Mouse (Mus musculus): Measurements from ENCODE around the gene Grb2. TPM values are rescaled to one million over a fixed set of nuclear protein-coding genes. Genes with fewer than 3 reads are reported as not detected.

Grb2 gene
- total RNA-seq, 2 experiments from 2014 or later = 186 to 196 TPM

GRCm38 (mm10) chr11:115737608-115738208, 29.3 kb upstream of the Grb2 start:
- H3K27ac ChIP-seq = no peak overlapping the region
- DNase-seq (ENCODE audit: extremely low spot score in 1 of 2, low spot score in 2 of 2) = no peak
- intact Hi-C loops (cut with DNase I) = no loop called here
- no peak for TF ChIP-seq CTCF (IDR thresholded peaks at IDR 0.05)
- no peak overlapping the region for H3K4me3 ChIP-seq

DNA sequence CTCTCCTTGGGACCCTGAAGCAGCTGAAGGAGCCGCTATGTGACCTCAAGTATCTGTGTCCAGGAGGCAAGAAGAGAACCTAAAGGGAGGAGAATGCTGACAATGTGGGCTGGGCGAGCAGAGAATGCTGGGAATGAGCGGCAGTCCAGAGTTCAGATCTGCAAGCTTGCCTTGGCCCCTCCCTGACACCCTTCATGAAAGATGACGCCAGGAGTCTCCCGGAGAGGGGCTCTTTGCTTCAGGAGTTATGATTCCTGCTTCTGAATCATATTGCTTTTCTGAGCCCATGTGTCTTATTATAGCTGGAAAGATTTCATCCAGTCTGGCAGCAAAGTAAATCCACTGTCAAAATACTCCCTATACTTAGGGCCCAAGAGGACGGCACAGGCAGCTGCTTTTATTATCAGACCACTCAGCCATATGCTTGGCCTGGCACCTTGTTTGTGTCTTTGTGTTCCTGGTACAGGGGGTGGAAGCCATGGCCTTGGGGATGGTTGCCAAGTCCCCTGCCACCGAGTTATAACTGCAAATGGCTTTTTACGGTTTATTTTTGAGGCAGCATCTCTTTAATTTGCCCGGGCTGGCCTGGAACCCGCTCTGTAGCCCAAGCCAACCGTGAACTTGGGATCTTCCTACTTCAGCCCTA, 25.8 kb upstream of the Grb2 start:
- intact Hi-C loops (cut with DNase I) = no loop called here
- Histone ChIP-seq H3K27ac (peak overlapping the region; percentile 28; the same call in 1 of the 2 replicates), H3K4me3 (no peak overlapping the region)
- no peak for TF ChIP-seq CTCF (IDR thresholded peaks at IDR 0.05)
- DNase-seq (ENCODE audit: extremely low spot score in 1 of 2, low spot score in 2 of 2) = no peak

- Histone ChIP-seq H3K27ac (no peak overlapping the region), H3K4me3 (no peak overlapping the region)
- intact Hi-C loops (cut with DNase I) = loop anchor here (2.0 to 10.0 kb wide), 2 partner anchors 158 to 282 kb away; no protein-coding TSS in a partner anchor
- TF ChIP-seq CTCF (IDR thresholded peaks at IDR 0.05) = no peak
- no peak for DNase-seq (ENCODE audit: extremely low spot score in 1 of 2, low spot score in 2 of 2)
These were observed 14.8 kb upstream of the Grb2 start for GRCm38 (mm10) chr11:115723231-115723630.

DNA sequence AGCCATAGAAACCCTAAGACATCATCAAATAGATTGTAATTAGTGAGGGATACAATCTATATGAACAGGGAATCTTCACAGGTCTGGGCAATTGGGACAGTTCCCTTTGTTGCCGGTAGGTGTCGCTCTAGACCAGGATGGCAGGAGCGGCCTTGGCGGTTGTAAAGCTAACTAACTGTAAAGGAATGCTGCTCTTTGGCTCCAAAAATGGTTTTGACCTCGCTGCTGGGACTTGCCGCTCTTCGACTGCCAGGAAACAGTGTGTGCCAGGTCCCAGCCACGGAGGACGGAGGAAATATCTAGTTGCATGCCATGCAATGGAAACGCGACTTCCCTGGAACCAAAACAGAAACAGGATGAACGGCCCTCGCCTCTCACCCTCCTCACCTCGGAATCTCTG, 14.2 kb upstream of the Grb2 start:
- H3K27ac ChIP-seq = no peak overlapping the region
- DNase-seq (ENCODE audit: extremely low spot score in 1 of 2, low spot score in 2 of 2) = peak; percentile 72 to 86
- H3K4me3 ChIP-seq = no peak overlapping the region
- intact Hi-C loops (cut with DNase I) = loop anchor here (1.0 to 10.0 kb wide), 3 partner anchors 92 to 282 kb away; partner anchors contain the start of gene Tsen54
- TF ChIP-seq CTCF (IDR thresholded peaks at IDR 0.05) = peak; percentile 100

- intact Hi-C loops (cut with DNase I) = loop anchor here (10.0 kb wide), 1 partner anchor 233 kb away; no protein-coding TSS in a partner anchor
- H3K4me3 ChIP-seq = no peak overlapping the region
- no peak for DNase-seq (ENCODE audit: extremely low spot score in 1 of 2, low spot score in 2 of 2)
- TF ChIP-seq CTCF (IDR thresholded peaks at IDR 0.05) = peak; percentile 52
- H3K27ac ChIP-seq = no peak overlapping the region
These were observed 9.4 kb upstream of the Grb2 start for GRCm38 (mm10) chr11:115717660-115718390.

DNA sequence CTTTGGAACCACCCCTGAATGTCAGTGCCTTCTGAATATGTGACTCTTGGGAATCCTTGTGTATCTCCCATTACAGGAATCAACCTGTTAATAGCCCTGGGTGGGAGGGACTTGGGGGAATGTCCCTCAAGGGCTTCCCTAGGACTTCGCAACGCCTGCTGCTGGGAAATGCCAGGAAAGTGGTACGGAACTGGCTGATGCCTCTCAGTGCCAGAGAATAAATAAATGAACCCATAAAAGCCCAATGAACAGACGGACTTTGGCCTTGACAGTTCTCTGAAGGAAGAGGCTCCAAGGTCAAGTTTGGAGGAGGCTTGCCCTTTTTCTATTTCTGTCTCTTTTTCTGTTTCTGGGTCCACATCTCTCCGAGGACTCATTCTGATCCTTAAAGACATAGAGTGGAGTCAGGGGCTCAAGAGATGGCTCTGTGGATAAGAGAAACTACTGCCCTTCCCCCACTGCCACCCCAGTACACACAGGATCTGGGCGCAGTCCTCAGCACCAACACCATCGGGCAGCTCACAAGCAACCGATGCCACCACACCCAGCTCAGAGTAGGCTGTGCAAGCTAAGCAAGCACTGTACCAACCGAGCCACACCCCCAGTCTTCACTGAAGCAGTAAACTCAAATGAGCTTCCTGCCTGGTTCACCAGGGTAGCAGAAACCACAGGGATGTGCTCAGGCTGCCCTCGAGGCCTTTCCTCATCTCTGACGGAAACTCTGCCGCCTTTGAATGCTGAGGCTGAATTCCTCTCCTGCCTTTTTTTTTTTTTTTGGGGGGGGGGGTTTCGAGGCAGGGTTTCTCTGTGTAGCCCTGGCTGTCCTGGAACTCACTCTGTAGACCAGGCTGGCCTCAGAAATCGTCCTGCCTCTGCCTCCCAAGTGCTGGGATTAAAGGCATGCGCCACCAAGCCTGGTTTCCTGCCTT, 8.3 kb upstream of the Grb2 start:
- TF ChIP-seq CTCF (IDR thresholded peaks at IDR 0.05) = no peak
- DNase-seq (ENCODE audit: extremely low spot score in 1 of 2, low spot score in 2 of 2) = no peak
- no peak overlapping the region for H3K27ac ChIP-seq
- intact Hi-C loops (cut with DNase I) = loop anchor here (10.0 kb wide), 1 partner anchor 232 kb away; no protein-coding TSS in a partner anchor
- no peak overlapping the region for H3K4me3 ChIP-seq

DNA sequence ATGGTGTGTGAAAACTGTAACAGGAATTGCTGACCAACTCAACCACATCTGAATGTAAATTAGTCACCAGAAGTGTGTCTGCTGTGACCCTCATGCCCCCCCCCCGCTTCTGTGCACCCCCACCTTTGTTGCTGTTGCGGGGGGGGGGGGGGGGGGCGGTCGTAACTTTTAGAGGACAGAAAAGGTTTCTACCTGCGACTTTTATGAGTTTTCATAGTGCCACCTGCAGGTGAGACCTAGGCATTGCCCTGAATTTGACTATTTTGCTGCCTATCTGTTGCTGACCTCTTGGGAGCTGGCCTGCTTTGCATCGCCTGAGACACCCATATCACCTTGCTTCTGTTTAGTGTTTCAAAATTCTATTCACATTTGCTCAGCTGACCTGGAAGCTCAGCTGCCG, 6.1 kb upstream of the Grb2 start:
- no peak overlapping the region for H3K4me3 ChIP-seq
- intact Hi-C loops (cut with DNase I) = loop anchor here (1.0 to 10.0 kb wide), 2 partner anchors 67 to 230 kb away; no protein-coding TSS in a partner anchor
- H3K27ac ChIP-seq = no peak overlapping the region
- peak; percentile 70 for TF ChIP-seq CTCF (IDR thresholded peaks at IDR 0.05)
- peak; percentile 43 to 56 for DNase-seq (ENCODE audit: extremely low spot score in 1 of 2, low spot score in 2 of 2)

DNA sequence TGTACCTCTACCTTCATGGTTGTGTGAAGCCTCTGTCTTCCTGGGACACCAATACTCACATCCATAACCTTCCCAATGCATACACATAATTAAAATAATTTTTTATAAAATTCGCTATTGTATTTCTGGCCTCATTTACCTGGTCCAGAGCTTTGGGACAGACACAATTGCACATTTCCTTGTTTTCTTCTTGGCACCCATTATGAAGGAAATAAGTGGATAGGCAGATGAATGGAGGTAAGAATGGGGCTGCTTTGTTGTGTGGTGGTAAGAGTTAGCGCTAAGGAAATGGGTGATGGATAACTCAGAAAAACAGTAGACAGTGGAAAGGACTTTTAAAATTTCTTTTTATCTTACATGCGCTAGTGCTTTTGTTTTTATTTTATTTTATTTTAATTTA, 5.0 kb upstream of the Grb2 start:
- intact Hi-C loops (cut with DNase I) = loop anchor here (10.0 kb wide), 1 partner anchor 229 kb away; no protein-coding TSS in a partner anchor
- DNase-seq (ENCODE audit: extremely low spot score in 1 of 2, low spot score in 2 of 2) = no peak
- no peak overlapping the region for H3K4me3 ChIP-seq

GRCm38 (mm10) chr11:115712674-115713298, 4.4 kb upstream of the Grb2 start:
- Histone ChIP-seq H3K27ac (no peak overlapping the region), H3K4me3 (no peak overlapping the region)
- TF ChIP-seq CTCF (IDR thresholded peaks at IDR 0.05) = no peak
- intact Hi-C loops (cut with DNase I) = loop anchor here (10.0 kb wide), 1 partner anchor 228 kb away; no protein-coding TSS in a partner anchor
- no peak for DNase-seq (ENCODE audit: extremely low spot score in 1 of 2, low spot score in 2 of 2)

More for the DNA sequence above, 5.0 kb upstream of the Grb2 start:
- TF ChIP-seq CTCF (IDR thresholded peaks at IDR 0.05) = no peak
- no peak overlapping the region for H3K27ac ChIP-seq

DNA sequence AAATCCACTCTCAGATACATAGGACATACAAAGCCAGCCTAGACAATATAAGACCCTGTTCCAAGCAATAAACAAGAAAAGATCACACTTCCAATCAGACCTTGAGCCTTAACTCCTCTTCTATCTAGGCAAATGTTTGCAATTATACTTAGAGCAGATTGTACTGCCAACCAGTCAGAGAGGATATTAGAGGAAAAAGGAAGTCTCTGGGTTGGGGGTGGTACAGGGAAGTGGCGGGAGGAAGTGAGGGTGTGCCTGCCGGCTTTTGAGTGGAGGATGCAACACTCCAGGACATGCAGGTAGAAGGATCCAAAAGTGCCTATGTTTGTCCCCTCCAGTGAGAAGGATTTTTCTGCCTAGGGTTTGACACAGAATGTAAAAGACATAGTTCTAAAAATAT, 3.9 kb upstream of the Grb2 start:
- no peak for TF ChIP-seq CTCF (IDR thresholded peaks at IDR 0.05)
- DNase-seq (ENCODE audit: extremely low spot score in 1 of 2, low spot score in 2 of 2) = no peak
- Histone ChIP-seq H3K27ac (no peak overlapping the region), H3K4me3 (no peak overlapping the region)
- intact Hi-C loops (cut with DNase I) = loop anchor here (10.0 kb wide), 1 partner anchor 227 kb away; no protein-coding TSS in a partner anchor
